In the genomic region with DNA sequence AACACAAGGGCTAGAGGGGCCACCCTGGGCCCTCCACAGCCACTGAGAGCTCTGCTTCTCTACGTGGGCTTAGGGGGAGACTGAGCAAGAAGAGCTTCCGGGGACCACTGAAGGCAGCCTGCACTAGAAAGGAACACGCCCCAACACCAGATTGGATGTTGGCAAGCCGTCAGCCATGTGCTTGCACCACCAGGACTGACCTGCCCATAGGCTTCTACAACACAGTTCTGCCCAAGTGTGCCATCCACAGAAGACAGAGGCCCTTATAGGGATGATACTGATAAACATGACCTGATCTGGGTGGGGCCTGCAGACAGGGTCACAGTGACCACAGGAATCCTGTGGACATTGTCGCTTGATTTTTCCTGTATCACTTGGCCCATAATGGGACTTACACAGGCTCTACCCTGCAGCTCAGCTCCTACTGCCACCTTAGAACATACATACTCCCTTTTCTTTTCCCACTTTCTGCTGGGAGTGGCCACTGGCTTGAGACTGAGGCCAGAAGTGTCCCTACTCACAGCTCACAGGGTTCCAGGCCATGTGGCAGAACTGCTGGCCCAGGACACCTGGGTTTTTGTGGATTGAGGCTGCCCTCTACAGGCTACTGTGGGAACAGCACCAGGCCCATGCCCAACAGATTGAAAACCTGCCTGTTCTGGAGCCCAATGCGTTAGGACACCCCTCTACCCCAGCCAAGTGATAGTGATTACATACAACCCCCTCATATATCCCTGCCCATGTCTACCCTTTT, we compare ENCODE assay signal across 9 mouse cellular contexts. TPM values are rescaled to one million over a fixed set of nuclear protein-coding genes. Genes with fewer than 3 reads are reported as not detected.
DNase-seq lines count a peak whose midpoint lies in the region; ATAC-seq and TF ChIP-seq lines count a peak whose summit lies in the region.
"Had no signal": no experiment of that assay in that cellular context is flagged by ENCODE, and none has a peak within 500 bp of the region (broad histone marks: within the 10 kb centered on the region; RNA-seq: fewer than 3 reads in every experiment).

No protein-coding gene starts in this region.

- H3K27ac ChIP-seq in hindbrain, postnatal 0 days: no peak overlapping the region
- H3K27ac ChIP-seq: limb, embryonic 15.5 days had no signal

- H3K36me3 ChIP-seq in hindbrain, postnatal 0 days (ENCODE audit: insufficient read depth, low read length): 0 out of 2 replicates have a peak, but pooled peaks cover 4% of the 10 kb centered on the region

- peak; percentile 86 for DNase-seq in NIH3T3 (ENCODE audit: low read depth)
- DNase-seq in cerebellum, adult 11 months: peak; percentile 83
- DNase-seq in hindbrain, postnatal 0 days (ENCODE audit: low spot score): peak; percentile 85
- peak; percentile 79 to 85 for DNase-seq in layer of hippocampus, postnatal 36 days
- peak; percentile 86 for DNase-seq in lung, postnatal 25 days (ENCODE audit: low spot score)
- peak; percentile 83 for DNase-seq in right cerebral cortex, postnatal 4 days
- peak; percentile 59 for DNase-seq in yolk sac, embryonic 10.5 days (ENCODE audit: low spot score)

- no peak overlapping the region for H3K4me2 ChIP-seq in hindbrain, postnatal 0 days (ENCODE audit: low read depth, low read length)
- H3K4me2 ChIP-seq: limb, embryonic 15.5 days had no signal

- peak; percentile 42; the same call in 1 of the 2 replicates for ATAC-seq in frontal cortex, adult (ENCODE audit: low TSS enrichment)
- no peak for ATAC-seq in hindbrain, postnatal 0 days

- H3K9me3 ChIP-seq in hindbrain, postnatal 0 days (ENCODE audit: low read length): no peaks in the 10 kb centered on the region
- H3K9me3 ChIP-seq: limb, embryonic 15.5 days had no signal

- H3K4me3 ChIP-seq in hindbrain, postnatal 0 days (ENCODE audit: low read length): no peak overlapping the region
- H3K4me3 ChIP-seq: limb, embryonic 15.5 days had no signal

- peaks cover 8% of the 10 kb centered on the region; the same call in 1 of the 2 replicates for H3K4me1 ChIP-seq in hindbrain, postnatal 0 days (ENCODE audit: insufficient read depth, low read length)

- H3K27me3 ChIP-seq in hindbrain, postnatal 0 days (ENCODE audit: insufficient read depth, low read length): 0 out of 2 replicates have a peak, but pooled peaks cover 7% of the 10 kb centered on the region

- 63% methylated on average over 6 of the region's 6 CpGs for WGBS in hindbrain, postnatal 0 days

- peak; percentile 97 for TF ChIP-seq CTCF in hindbrain, postnatal 0 days (IDR thresholded peaks at IDR 0.05; ENCODE audit: low read depth)

- no peak overlapping the region for H3K9ac ChIP-seq in hindbrain, postnatal 0 days (replicated peaks; ENCODE audit: low read length)
- H3K9ac ChIP-seq: limb, embryonic 15.5 days had no signal

RNA-seq across cellular contexts. Expression of a gene that starts 27.6 kb away (rescaled TPM):
- 2.0 and 3.2 TPM in 2 replicates for total RNA-seq in hindbrain, postnatal 0 days (2014; rRNA removed)
- 0.45 and 0.57 TPM in 2 replicates for polyA plus RNA-seq in hindbrain, postnatal 0 days (2015; fragmentation: Nextera tagmentation; extraction: Ambion mirVana)
- total RNA-seq in layer of hippocampus, postnatal 36 days (2021): under 1 TPM; 0.52 to 0.56 TPM

RNA-seq across cellular contexts. Expression of a gene that starts 43.5 kb away (rescaled TPM):
- total RNA-seq in hindbrain, postnatal 0 days (2014; rRNA removed): 24.4 and 25.6 TPM in 2 replicates
- polyA plus RNA-seq in hindbrain, postnatal 0 days (2015; fragmentation: Nextera tagmentation; extraction: Ambion mirVana): 25.2 and 25.3 TPM in 2 replicates
- total RNA-seq in layer of hippocampus, postnatal 36 days (2021): 10 to 100 TPM; 38.9 to 39.1 TPM

RNA-seq across cellular contexts. Expression of a gene that starts 51.0 kb away (rescaled TPM):
- 28.0 and 37.6 TPM in 2 replicates for total RNA-seq in hindbrain, postnatal 0 days (2014; rRNA removed)
- polyA plus RNA-seq in hindbrain, postnatal 0 days (2015; fragmentation: Nextera tagmentation; extraction: Ambion mirVana): 1.5 and 2.0 TPM in 2 replicates
- 10 to 100 TPM; 34.7 to 36.9 TPM for total RNA-seq in layer of hippocampus, postnatal 36 days (2021)
